Mouse (Mus musculus) WW6 (cell line): ENCODE data around the gene Gpr34.

Experiments
- DNase-seq: peaks from one replicate; pipeline ENCODE4 v3.0.0-alpha.2; 2013; ENCODE audit warnings: low read depth, low spot score

Gpr34 gene

GRCm38 (mm10) chrX:13670342-13670741, 38.5 kb downstream of the Gpr34 start:
- DNase-seq: no peak

GRCm38 (mm10) chrX:13673001-13673400, 41.1 kb downstream of the Gpr34 start:
- no peak for DNase-seq

DNA sequence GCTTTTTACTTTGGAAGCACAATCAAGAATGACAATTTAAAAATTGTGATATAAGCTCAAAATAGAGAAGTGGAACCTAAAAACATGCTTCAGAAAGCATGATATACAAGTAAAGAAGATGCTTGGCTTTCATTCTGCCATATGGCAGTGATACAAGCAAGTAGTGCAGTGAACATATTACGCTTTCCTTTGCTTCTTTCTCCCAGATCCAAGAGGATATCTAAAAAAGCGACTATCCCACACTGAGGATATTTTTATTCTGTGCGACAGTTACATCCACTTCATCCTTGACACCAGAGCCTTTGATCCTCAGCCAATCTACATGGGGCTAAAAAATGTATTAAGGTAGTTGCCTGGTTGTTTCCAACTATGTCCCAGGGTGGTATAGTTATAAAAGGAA, 49.9 kb downstream of the Gpr34 start:
- no peak for DNase-seq

GRCm38 (mm10) chrX:13686589-13686988, 54.7 kb downstream of the Gpr34 start:
- DNase-seq: no peak

DNA sequence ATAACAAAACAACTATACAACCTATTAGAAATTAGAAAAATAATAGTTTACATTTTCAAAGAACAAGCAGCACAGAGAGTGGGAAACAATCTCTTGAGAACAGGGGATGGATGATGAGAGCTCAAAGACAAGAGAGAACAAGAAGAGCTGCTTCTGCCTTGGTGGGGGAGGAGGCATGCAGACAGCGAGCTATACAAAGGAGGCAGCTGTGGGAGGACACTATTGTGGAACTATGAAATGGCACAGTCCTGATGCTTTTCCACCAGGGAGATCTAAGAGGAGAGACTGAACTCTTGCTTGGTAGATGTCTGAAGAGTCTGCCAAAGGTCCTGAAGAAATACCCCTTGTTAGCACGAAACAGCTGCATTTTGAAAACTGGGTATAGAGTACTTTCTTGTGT, 56.5 kb downstream of the Gpr34 start:
- DNase-seq: no peak
